Mouse (Mus musculus) megakaryocyte, adult 5-6 weeks (primary cell): ENCODE data around the gene Gna13. TPM values are rescaled to one million over a fixed set of nuclear protein-coding genes. Genes with fewer than 3 reads are reported as not detected.

Source experiments
- ATAC-seq: 2 replicates; pipeline ENCODE4 v1.8.0; 2016; ENCODE audit warnings: mild to moderate bottlenecking, inconsistent platforms; ENCODE audit not compliant: poor library complexity, severe bottlenecking
- total RNA-seq, 2 experiments: library from RNA; stranded (forward) in 1 of 2; stranded (reverse) in 1 of 2; fragments of 153-499, 151-499 nt in 1 of 2; fragments of 221-1000, 200-1000 nt in 1 of 2; gene quantifications; 2 replicates each; pipeline versions ENCODE4 v1.2.3 to v1.2.4; 2015 to 2017

Gna13 gene
- total RNA-seq, 2 experiments from 2014 or later: 54.2 to 59.5 TPM

GRCm38 (mm10) chr11:109366802-109367579 is 4.4 kb downstream of the Gna13 start:
- no peak for ATAC-seq

GRCm38 (mm10) chr11:109369026-109369637 is 6.5 kb downstream of the Gna13 start:
- ATAC-seq: peak; percentile 63

- ATAC-seq: peak; percentile 75
Measured at GRCm38 (mm10) chr11:109375412-109375811, 12.8 kb downstream of the Gna13 start.

- 0 out of 2 replicates have a peak, but pooled peaks have one; percentile 11 for ATAC-seq
Measured at GRCm38 (mm10) chr11:109376484-109377143, 14.0 kb downstream of the Gna13 start.

GRCm38 (mm10) chr11:109377477-109377876 is 14.8 kb downstream of the Gna13 start:
- 0 out of 2 replicates have a peak, but pooled peaks have one; percentile 22 for ATAC-seq

- no peak for ATAC-seq
Measured at GRCm38 (mm10) chr11:109378051-109378450, 15.4 kb downstream of the Gna13 start.

- peak; percentile 73 for ATAC-seq
Measured at GRCm38 (mm10) chr11:109380662-109381061, 18.0 kb downstream of the Gna13 start.

- ATAC-seq: no peak
Measured at GRCm38 (mm10) chr11:109385296-109385695, 22.7 kb downstream of the Gna13 start.

- no peak for ATAC-seq
Measured at GRCm38 (mm10) chr11:109389046-109389445, 26.4 kb downstream of the Gna13 start.

GRCm38 (mm10) chr11:109391200-109391599 is 28.6 kb downstream of the Gna13 start:
- ATAC-seq: no peak

- ATAC-seq: no peak
Measured at GRCm38 (mm10) chr11:109391760-109392159, 29.1 kb downstream of the Gna13 start.

GRCm38 (mm10) chr11:109392601-109393000 is 30.0 kb downstream of the Gna13 start:
- no peak for ATAC-seq

GRCm38 (mm10) chr11:109394758-109395157 is 32.1 kb downstream of the Gna13 start:
- no peak for ATAC-seq

GRCm38 (mm10) chr11:109395291-109395690 is 32.7 kb downstream of the Gna13 start:
- ATAC-seq: no peak

- no peak for ATAC-seq
Measured at GRCm38 (mm10) chr11:109406431-109406830, 43.8 kb downstream of the Gna13 start.

- ATAC-seq: no peak
Measured at GRCm38 (mm10) chr11:109410197-109410980, 47.8 kb downstream of the Gna13 start.

GRCm38 (mm10) chr11:109413617-109414016 is 51.0 kb downstream of the Gna13 start, which contains the start of gene 9930022D16Rik:
9930022D16Rik (plus strand) TSS chr11:109413917.
- no peak for ATAC-seq

GRCm38 (mm10) chr11:109414802-109415201 is 52.2 kb downstream of the Gna13 start:
- ATAC-seq: no peak

- ATAC-seq: no peak
Measured at GRCm38 (mm10) chr11:109416709-109417420, 54.2 kb downstream of the Gna13 start.

- 0 out of 2 replicates have a peak, but pooled peaks have one; percentile 7 for ATAC-seq
Measured at GRCm38 (mm10) chr11:109417472-109418040, 54.9 kb downstream of the Gna13 start.
